Mouse (Mus musculus) embryonic facial prominence, embryonic 14.5 days (tissue): ENCODE measurements around the gene Map4k1. TPM values are rescaled to one million over a fixed set of nuclear protein-coding genes. Genes with fewer than 3 reads are reported as not detected.

Source experiments
- ATAC-seq: fragments of 200-750 bp; cut with Nextera tagmentation; 2 replicates; pipeline ENCODE4 v1.8.0; 2017; ENCODE audit warnings: low read depth, moderate number of reproducible peaks, moderate TSS enrichment
- DNase-seq: peaks from one replicate; pipeline ENCODE4 v3.0.0-alpha.2; 2015; ENCODE audit warnings: low spot score
- H3K27ac ChIP-seq: fragments of 300-500 bp; sonication (generic); replicated peaks from 2 replicates; pipeline ENCODE4 v1.5.1; 2014; ENCODE audit warnings: low read depth, mild to moderate bottlenecking, low read length, moderate library complexity
- H3K27me3 ChIP-seq: fragments of 300-500 bp; sonication (generic); replicated peaks from 2 replicates; pipeline ENCODE4 v1.6.1; 2014; ENCODE audit warnings: low read length; ENCODE audit not compliant: control insufficient read depth, insufficient read depth
- H3K36me3 ChIP-seq: fragments of 300-500 bp; sonication (generic); 2 replicates; pipeline ENCODE4 v1.6.1; 2014; ENCODE audit warnings: low read length, mixed read lengths; ENCODE audit not compliant: control insufficient read depth, insufficient read depth
- H3K4me1 ChIP-seq: fragments of 300-500 bp; sonication (generic); 2 replicates; pipeline ENCODE4 v1.6.1; 2014; ENCODE audit warnings: antibody characterized with exemption, low read length; ENCODE audit not compliant: control insufficient read depth, insufficient read depth
- H3K4me2 ChIP-seq: fragments of 300-500 bp; sonication (generic); 2 replicates; pipeline ENCODE4 v1.6.1; 2014; ENCODE audit warnings: low read depth, mild to moderate bottlenecking, low read length, moderate library complexity, mixed read lengths
- H3K4me3 ChIP-seq: fragments of 300-500 bp; sonication (generic); 2 replicates; pipeline ENCODE4 v1.5.1; 2014; ENCODE audit warnings: low read depth, mild to moderate bottlenecking, low read length
- H3K9ac ChIP-seq: fragments of 300-500 bp; sonication (generic); 2 replicates; pipeline ENCODE4 v1.6.1; 2014; ENCODE audit warnings: low read depth, mild to moderate bottlenecking, low read length, moderate library complexity, mixed read lengths
- H3K9me3 ChIP-seq: fragments of 300-500 bp; sonication (generic); 2 replicates; pipeline ENCODE4 v1.6.1; 2016; ENCODE audit warnings: low read length; ENCODE audit not compliant: control insufficient read depth
- WGBS: fragments of 180-500 bp; shearing (Covaris S2); extraction: QIAGEN DNeasy Blood & Tissue Kit; methylation state at CpG from one replicate; pipeline ENCODE4 v1.1.7; 2014; 5-methylcytosine and 5-hydroxymethylcytosine counted together
- polyA plus RNA-seq: library from polyadenylated mRNA; unstranded; fragments of >200 nt; fragmentation: Nextera tagmentation; extraction: Ambion mirVana; gene quantifications from 2 replicates; pipeline ENCODE4 v1.2.1, GENCODE M21; 2014

Gene Map4k1
- polyA plus RNA-seq, 1 experiment from 2014 or later, result 7.2 TPM

GRCm38 (mm10) chr7:28982274-28983013 lies 594 bp downstream of the Map4k1 start:
- ATAC-seq, result peak; percentile 53
- Histone ChIP-seq H3K27ac (peak overlapping the region; percentile 82), H3K4me1 (peaks cover 4% of the 10 kb centered on the region), H3K4me3 (peak overlapping the region; percentile 49), H3K27me3 (no peaks in the 10 kb centered on the region), H3K9ac (peak overlapping the region; percentile 71), H3K9me3 (no peaks in the 10 kb centered on the region), H3K36me3 (peaks cover 27% of the 10 kb centered on the region), H3K4me2 (peak overlapping the region; percentile 72)
- WGBS, result 7% methylated on average over 19 of the region's 19 CpGs
- DNase-seq, result peak; percentile 43

- no peak overlapping the region; the same call in 1 of the 2 replicates for H3K9ac ChIP-seq
- H3K4me1 ChIP-seq, result peaks cover 4% of the 10 kb centered on the region
- peaks cover 20% of the 10 kb centered on the region for H3K36me3 ChIP-seq
- no peaks in the 10 kb centered on the region for H3K9me3 ChIP-seq
- H3K4me2 ChIP-seq, result peak overlapping the region; percentile 19; the same call in 1 of the 2 replicates
- no peak overlapping the region for H3K4me3 ChIP-seq
- WGBS, result 58% methylated on average over 11 of the region's 11 CpGs
- ATAC-seq (no peak), DNase-seq (no peak)
- H3K27ac ChIP-seq, result no peak overlapping the region; the same call in 1 of the 2 replicates
- H3K27me3 ChIP-seq, result no peaks in the 10 kb centered on the region
Observed at GRCm38 (mm10) chr7:28983141-28983564, 1.3 kb downstream of the Map4k1 start.

- Histone ChIP-seq H3K27ac (no peak overlapping the region), H3K27me3 (no peaks in the 10 kb centered on the region), H3K4me2 (no peak overlapping the region), H3K4me3 (no peak overlapping the region), H3K9me3 (no peaks in the 10 kb centered on the region), H3K9ac (no peak overlapping the region), H3K36me3 (peaks cover 13% of the 10 kb centered on the region), H3K4me1 (peaks cover 4% of the 10 kb centered on the region)
- ATAC-seq (no peak), DNase-seq (no peak)
- WGBS, result 79% methylated on average over 4 of the region's 4 CpGs
Observed at GRCm38 (mm10) chr7:28983849-28984248, 2.0 kb downstream of the Map4k1 start.

- no peak overlapping the region for H3K4me2 ChIP-seq
- H3K36me3 ChIP-seq, result peaks cover 7% of the 10 kb centered on the region
- no peaks in the 10 kb centered on the region for H3K9me3 ChIP-seq
- WGBS, result 85% methylated on average over 1 of the region's 1 CpGs
- H3K4me1 ChIP-seq, result peaks cover 4% of the 10 kb centered on the region
- H3K9ac ChIP-seq, result no peak overlapping the region
- DNase-seq (no peak), ATAC-seq (no peak)
- no peak overlapping the region for H3K4me3 ChIP-seq
- H3K27me3 ChIP-seq, result no peaks in the 10 kb centered on the region
- H3K27ac ChIP-seq, result no peak overlapping the region
Observed at GRCm38 (mm10) chr7:28984452-28984851, 2.6 kb downstream of the Map4k1 start.

- no peak overlapping the region for H3K4me2 ChIP-seq
- ATAC-seq (no peak), DNase-seq (no peak)
- H3K4me1 ChIP-seq, result peaks cover 4% of the 10 kb centered on the region
- H3K27me3 ChIP-seq, result no peaks in the 10 kb centered on the region
- no peak overlapping the region for H3K27ac ChIP-seq
- H3K36me3 ChIP-seq, result 0 out of 2 replicates have a peak, but pooled peaks cover 2% of the 10 kb centered on the region
- H3K9ac ChIP-seq, result no peak overlapping the region
- H3K9me3 ChIP-seq, result no peaks in the 10 kb centered on the region
- no peak overlapping the region for H3K4me3 ChIP-seq
- WGBS, result 87% methylated on average over 7 of the region's 7 CpGs
Observed at GRCm38 (mm10) chr7:28985207-28985606, 3.4 kb downstream of the Map4k1 start.

GRCm38 (mm10) chr7:28990766-28991273 lies 9.0 kb downstream of the Map4k1 start:
- ATAC-seq, result no peak

GRCm38 (mm10) chr7:28991616-28992015 lies 9.8 kb downstream of the Map4k1 start:
- WGBS, result 68% methylated on average over 5 of the region's 5 CpGs
- H3K4me2 ChIP-seq, result no peak overlapping the region
- no peaks in the 10 kb centered on the region for H3K36me3 ChIP-seq
- no peaks in the 10 kb centered on the region for H3K4me1 ChIP-seq
- ATAC-seq (no peak), DNase-seq (no peak)
- no peak overlapping the region for H3K9ac ChIP-seq
- H3K9me3 ChIP-seq, result no peaks in the 10 kb centered on the region
- H3K27me3 ChIP-seq, result no peaks in the 10 kb centered on the region
- H3K4me3 ChIP-seq, result no peak overlapping the region
- H3K27ac ChIP-seq, result no peak overlapping the region

More at GRCm38 (mm10) chr7:28990766-28991273, 9.0 kb downstream of the Map4k1 start:
- no peak overlapping the region for H3K27ac ChIP-seq
- H3K27me3 ChIP-seq, result no peaks in the 10 kb centered on the region
- H3K4me2 ChIP-seq, result no peak overlapping the region
- no peak overlapping the region for H3K9ac ChIP-seq
- DNase-seq, result no peak
- H3K9me3 ChIP-seq, result no peaks in the 10 kb centered on the region
- no peaks in the 10 kb centered on the region for H3K36me3 ChIP-seq
- 58% methylated on average over 13 of the region's 14 CpGs for WGBS
- H3K4me1 ChIP-seq, result no peaks in the 10 kb centered on the region
- no peak overlapping the region for H3K4me3 ChIP-seq

GRCm38 (mm10) chr7:28992997-28993396 lies 11.1 kb downstream of the Map4k1 start:
- H3K27me3 ChIP-seq, result no peaks in the 10 kb centered on the region
- no peak overlapping the region for H3K4me2 ChIP-seq
- H3K9ac ChIP-seq, result no peak overlapping the region
- no peak overlapping the region for H3K27ac ChIP-seq
- no peaks in the 10 kb centered on the region for H3K4me1 ChIP-seq
- DNase-seq (no peak), ATAC-seq (no peak)
- no peaks in the 10 kb centered on the region for H3K9me3 ChIP-seq
- 86% methylated on average over 3 of the region's 3 CpGs for WGBS
- H3K36me3 ChIP-seq, result no peaks in the 10 kb centered on the region
- H3K4me3 ChIP-seq, result no peak overlapping the region

GRCm38 (mm10) chr7:28993402-28993801 lies 11.6 kb downstream of the Map4k1 start:
- DNase-seq (no peak), ATAC-seq (no peak)
- Histone ChIP-seq H3K9ac (no peak overlapping the region), H3K27me3 (no peaks in the 10 kb centered on the region), H3K4me3 (no peak overlapping the region), H3K4me1 (no peaks in the 10 kb centered on the region), H3K4me2 (no peak overlapping the region), H3K9me3 (no peaks in the 10 kb centered on the region), H3K27ac (no peak overlapping the region), H3K36me3 (no peaks in the 10 kb centered on the region)
- WGBS, result 83% methylated on average over 3 of the region's 3 CpGs
